Comparison of ENCODE assay signal across 9 mouse cellular contexts in genomic region chr11:67017801-67018591, GRCm38 (mm10). TPM values are rescaled to one million over a fixed set of nuclear protein-coding genes. Genes with fewer than 3 reads are reported as not detected.
A peak's percentile ranks its signal among the peaks of the same experiment; 100 is the strongest.
DNase-seq lines count a peak whose midpoint lies in the region; ATAC-seq and TF ChIP-seq lines count a peak whose summit lies in the region.
"Had no signal": no experiment of that assay in that cellular context is flagged by ENCODE, and none has a peak within 500 bp of the region (broad histone marks: within the 10 kb centered on the region; RNA-seq: fewer than 3 reads in every experiment).

No protein-coding gene starts in this region.

- no peak overlapping the region for H3K9ac ChIP-seq in hindbrain, embryonic 11.5 days (ENCODE audit: low read depth, low read length)
- no peak overlapping the region for H3K9ac ChIP-seq in hindbrain, embryonic 16.5 days (ENCODE audit: low read depth, low read length)
- no peak overlapping the region for H3K9ac ChIP-seq in embryonic facial prominence, embryonic 12.5 days
- no peak overlapping the region for H3K9ac ChIP-seq in intestine, postnatal 0 days (ENCODE audit: low read depth, low read length)
- H3K9ac ChIP-seq: liver, embryonic 12.5 days had no signal

- H3K36me3 ChIP-seq in hindbrain, embryonic 11.5 days (ENCODE audit: control insufficient read depth, insufficient read depth, low read length): no peaks in the 10 kb centered on the region
- H3K36me3 ChIP-seq in hindbrain, embryonic 16.5 days (ENCODE audit: control insufficient read depth, insufficient read depth, low read length): no peaks in the 10 kb centered on the region
- 0 out of 2 replicates have a peak, but pooled peaks cover 4% of the 10 kb centered on the region for H3K36me3 ChIP-seq in E14TG2a.4 (ENCODE audit: insufficient read depth, low read length)
- no peaks in the 10 kb centered on the region for H3K36me3 ChIP-seq in embryonic facial prominence, embryonic 12.5 days
- no peaks in the 10 kb centered on the region for H3K36me3 ChIP-seq in intestine, postnatal 0 days (ENCODE audit: control insufficient read depth, insufficient read depth)
- H3K36me3 ChIP-seq: liver, embryonic 12.5 days had no signal

- H3K27me3 ChIP-seq in hindbrain, embryonic 11.5 days (ENCODE audit: control insufficient read depth, insufficient read depth, low read length): no peaks in the 10 kb centered on the region
- H3K27me3 ChIP-seq in hindbrain, embryonic 16.5 days (replicated peaks; ENCODE audit: control insufficient read depth, insufficient read depth, low read length): no peaks in the 10 kb centered on the region
- no peaks in the 10 kb centered on the region for H3K27me3 ChIP-seq in E14TG2a.4 (ENCODE audit: insufficient read depth, low read length)
- no peaks in the 10 kb centered on the region for H3K27me3 ChIP-seq in embryonic facial prominence, embryonic 12.5 days
- H3K27me3 ChIP-seq in intestine, postnatal 0 days (replicated peaks; ENCODE audit: control insufficient read depth, insufficient read depth, low read length): no peaks in the 10 kb centered on the region

- H3K27ac ChIP-seq in hindbrain, embryonic 11.5 days (ENCODE audit: low read depth, low read length): no peak overlapping the region
- H3K27ac ChIP-seq in hindbrain, embryonic 16.5 days (ENCODE audit: low read depth, low read length): no peak overlapping the region
- no peak overlapping the region for H3K27ac ChIP-seq in embryonic facial prominence, embryonic 12.5 days
- peak overlapping the region; percentile 57; the same call in 1 of the 2 replicates for H3K27ac ChIP-seq in intestine, postnatal 0 days (ENCODE audit: low read depth, low read length)
- H3K27ac ChIP-seq: liver, embryonic 12.5 days had no signal

- peak; percentile 46 for DNase-seq in hindbrain, embryonic 11.5 days (ENCODE audit: low spot score)
- no peak for DNase-seq in spleen, postnatal 14 days (ENCODE audit: low spot score in 2 of 2)
- DNase-seq in adrenal gland, postnatal 10 days: no peak
- no peak for DNase-seq in thymus, postnatal 0 days (ENCODE audit: low spot score)

- WGBS in hindbrain, embryonic 11.5 days: 4% methylated on average over 12 of the region's 12 CpGs
- 8% methylated on average over 12 of the region's 12 CpGs for WGBS in hindbrain, embryonic 16.5 days
- 10% methylated on average over 12 of the region's 12 CpGs for WGBS in embryonic facial prominence, embryonic 12.5 days
- WGBS in intestine, postnatal 0 days: 5% methylated on average over 12 of the region's 12 CpGs

- peak; percentile 72 for ATAC-seq in hindbrain, embryonic 11.5 days (ENCODE audit: low FRiP score)
- no peak for ATAC-seq in hindbrain, embryonic 16.5 days
- ATAC-seq in embryonic facial prominence, embryonic 12.5 days (ENCODE audit: insufficient number of reproducible peaks, insufficient read depth, low FRiP score, low TSS enrichment): 0 out of 2 replicates have a peak, but pooled peaks have one; percentile 38
- peak; percentile 83 for ATAC-seq in intestine, postnatal 0 days
- ATAC-seq: liver, embryonic 12.5 days had no signal

- H3K4me1 ChIP-seq in hindbrain, embryonic 11.5 days (replicated peaks; ENCODE audit: control insufficient read depth, insufficient read depth, low read length): peaks cover 3% of the 10 kb centered on the region
- H3K4me1 ChIP-seq in hindbrain, embryonic 16.5 days (ENCODE audit: control insufficient read depth, insufficient read depth, low read depth, low read length): 0 out of 2 replicates have a peak, but pooled peaks cover 3% of the 10 kb centered on the region
- H3K4me1 ChIP-seq in E14TG2a.4 (replicated peaks; ENCODE audit: low read depth, low read length): peaks cover 91% of the 10 kb centered on the region
- peaks cover 7% of the 10 kb centered on the region; the same call in 1 of the 2 replicates for H3K4me1 ChIP-seq in embryonic facial prominence, embryonic 12.5 days
- H3K4me1 ChIP-seq in intestine, postnatal 0 days (replicated peaks; ENCODE audit: control insufficient read depth, insufficient read depth, low read length): no peaks in the 10 kb centered on the region

- H3K4me3 ChIP-seq in hindbrain, embryonic 11.5 days (ENCODE audit: low read depth, low read length): no peak overlapping the region
- H3K4me3 ChIP-seq in hindbrain, embryonic 16.5 days (ENCODE audit: low read length): no peak overlapping the region
- peak overlapping the region; percentile 71 for H3K4me3 ChIP-seq in E14TG2a.4 (replicated peaks; ENCODE audit: low read length)
- no peak overlapping the region for H3K4me3 ChIP-seq in embryonic facial prominence, embryonic 12.5 days
- H3K4me3 ChIP-seq in intestine, postnatal 0 days (ENCODE audit: low read depth, low read length): no peak overlapping the region
- H3K4me3 ChIP-seq: liver, embryonic 12.5 days had no signal

- TF ChIP-seq CTCF in E14TG2a.4 (conservative IDR thresholded peaks at IDR 0.05; ENCODE audit: low read length): no peak
- TF ChIP-seq CTCF in intestine, postnatal 0 days (IDR thresholded peaks at IDR 0.05; ENCODE audit: low read depth): no peak

- H3K4me2 ChIP-seq in hindbrain, embryonic 11.5 days (replicated peaks; ENCODE audit: low read depth, low read length): 0 out of 2 replicates have a peak overlapping the region, but pooled peaks have one; percentile 7
- no peak overlapping the region for H3K4me2 ChIP-seq in hindbrain, embryonic 16.5 days (ENCODE audit: low read length)
- H3K4me2 ChIP-seq in embryonic facial prominence, embryonic 12.5 days (replicated peaks): no peak overlapping the region
- peak overlapping the region; percentile 35 for H3K4me2 ChIP-seq in intestine, postnatal 0 days (replicated peaks; ENCODE audit: low read depth)
- H3K4me2 ChIP-seq: liver, embryonic 12.5 days had no signal

- H3K9me3 ChIP-seq in hindbrain, embryonic 11.5 days (ENCODE audit: control insufficient read depth, low read length): no peaks in the 10 kb centered on the region
- H3K9me3 ChIP-seq in hindbrain, embryonic 16.5 days (ENCODE audit: control insufficient read depth, low read length): no peaks in the 10 kb centered on the region
- H3K9me3 ChIP-seq in E14TG2a.4 (ENCODE audit: low read length): no peaks in the 10 kb centered on the region
- H3K9me3 ChIP-seq in embryonic facial prominence, embryonic 12.5 days: no peaks in the 10 kb centered on the region
- no peaks in the 10 kb centered on the region for H3K9me3 ChIP-seq in intestine, postnatal 0 days (ENCODE audit: control insufficient read depth)
- H3K9me3 ChIP-seq: liver, embryonic 12.5 days had no signal

RNA-seq across cellular contexts. Expression of gene Tmem220, which starts 7.0 kb away (rescaled TPM):
- 1.4 and 1.5 TPM in 2 replicates for polyA plus RNA-seq in hindbrain, embryonic 11.5 days (2014; fragmentation: Nextera tagmentation; extraction: Ambion mirVana)
- 0.50 and 0.57 TPM in 2 replicates for polyA plus RNA-seq in hindbrain, embryonic 16.5 days (2015; fragmentation: Nextera tagmentation; extraction: Ambion mirVana)
- polyA plus RNA-seq in embryonic facial prominence, embryonic 12.5 days (2016; fragmentation: Nextera tagmentation; extraction: Ambion mirVana): 1.0 and 1.8 TPM in 2 replicates
- polyA plus RNA-seq in intestine, postnatal 0 days (2015; fragmentation: Nextera tagmentation; extraction: Ambion mirVana): 7.0 and 9.3 TPM in 2 replicates
- total RNA-seq in adrenal gland, postnatal 10 days (2021): 1 to 10 TPM; 5.2 to 6.1 TPM
- polyA plus RNA-seq in thymus, postnatal 0 days (2015; fragmentation: Nextera tagmentation; extraction: Ambion mirVana): 0.50 and 0.60 TPM in 2 replicates

RNA-seq across cellular contexts. Expression of gene Adprm, which starts 34.4 kb away (rescaled TPM):
- polyA plus RNA-seq in hindbrain, embryonic 11.5 days (2014; fragmentation: Nextera tagmentation; extraction: Ambion mirVana): 38.7 and 39.0 TPM in 2 replicates
- polyA plus RNA-seq in hindbrain, embryonic 16.5 days (2015; fragmentation: Nextera tagmentation; extraction: Ambion mirVana): 30.3 and 30.8 TPM in 2 replicates
- 34.8 and 44.2 TPM in 2 replicates for polyA plus RNA-seq in embryonic facial prominence, embryonic 12.5 days (2016; fragmentation: Nextera tagmentation; extraction: Ambion mirVana)
- polyA plus RNA-seq in intestine, postnatal 0 days (2015; fragmentation: Nextera tagmentation; extraction: Ambion mirVana): 26.5 and 26.6 TPM in 2 replicates
- 10 to 100 TPM; 23.2 to 24.3 TPM for total RNA-seq in adrenal gland, postnatal 10 days (2021)
- polyA plus RNA-seq in thymus, postnatal 0 days (2015; fragmentation: Nextera tagmentation; extraction: Ambion mirVana): 42.4 and 47.7 TPM in 2 replicates

RNA-seq across cellular contexts. Expression of gene Sco1, which starts 34.5 kb away (rescaled TPM):
- polyA plus RNA-seq in hindbrain, embryonic 11.5 days (2014; fragmentation: Nextera tagmentation; extraction: Ambion mirVana): 16.1 and 20.0 TPM in 2 replicates
- 9.6 and 12.0 TPM in 2 replicates for polyA plus RNA-seq in hindbrain, embryonic 16.5 days (2015; fragmentation: Nextera tagmentation; extraction: Ambion mirVana)
- polyA plus RNA-seq in embryonic facial prominence, embryonic 12.5 days (2016; fragmentation: Nextera tagmentation; extraction: Ambion mirVana): 20.7 and 23.5 TPM in 2 replicates
- polyA plus RNA-seq in intestine, postnatal 0 days (2015; fragmentation: Nextera tagmentation; extraction: Ambion mirVana): 13.4 and 14.0 TPM in 2 replicates
- 10 to 100 TPM; 18.1 to 21.3 TPM for total RNA-seq in adrenal gland, postnatal 10 days (2021)
- 12.4 and 12.7 TPM in 2 replicates for polyA plus RNA-seq in thymus, postnatal 0 days (2015; fragmentation: Nextera tagmentation; extraction: Ambion mirVana)

Comparison
In these comparisons a context has a peak if more than half of its experiments do, and no peak if none do; other contexts are left out.
1. H3K4me2 ChIP-seq: peak in hindbrain, embryonic 11.5 days (single experiment) and intestine, postnatal 0 days (single experiment); none in hindbrain, embryonic 16.5 days (single experiment) and embryonic facial prominence, embryonic 12.5 days (single experiment).